Mouse (Mus musculus): ENCODE measurements around the gene Gast.

- no peak for TF ChIP-seq CTCF (IDR thresholded peaks at IDR 0.05; ENCODE audit: borderline replicate concordance, extremely low read depth, insufficient read depth, insufficient read length)
- TF ChIP-seq POLR2A (IDR thresholded peaks at IDR 0.05; ENCODE audit: borderline replicate concordance, extremely low read depth, insufficient read depth, insufficient read length, poor library complexity, severe bottlenecking), result no peak
Measured at GRCm38 (mm10) chr11:100356819-100357211, 22.6 kb downstream of the Gast start.
